Mouse (Mus musculus) kidney, adult 2 months (tissue): ENCODE measurements at regions not wholly inside any gene's neighbourhood (a gene's known extent, or its start where the extent isn't known, plus 50 kb on each side); places are given as distances from the start of the nearest gene placed in this dataset.

Experiments
- CTCF ChIP-seq: fragments of 200-500 bp; conservative IDR thresholded peaks from 2 replicates; pipeline ENCODE4 v1.5.1; 2011; ENCODE audit warnings: low read depth, mild to moderate bottlenecking, control low read depth, low read length, moderate library complexity, mixed read lengths; ENCODE audit not compliant: insufficient read depth, insufficient read length
- POLR2A ChIP-seq: fragments of 200-500 bp; IDR thresholded peaks from one replicate; pipeline ENCODE4 v1.6.1; 2011; ENCODE audit warnings: low read depth, low read length, control low read depth

- TF ChIP-seq CTCF (no peak), POLR2A (no peak)
These were observed 274.4 kb downstream of the Tbc1d1 start for GRCm38 (mm10) chr5:64430501-64430900.
